Mouse (Mus musculus): Measurements from ENCODE around the gene Gm20604. TPM values are rescaled to one million over a fixed set of nuclear protein-coding genes. Genes with fewer than 3 reads are reported as not detected.

Gm20604 gene
- total and polyA plus RNA-seq, 3 experiments: 4.4 to 17.6 (median 13.9) TPM

GRCm38 (mm10) chr12:102705906-102706640 is 52.4 kb downstream of the Gm20604 start:
- Histone ChIP-seq H3K4me1 (ENCODE audit: insufficient read depth, low read depth, low read length) (peaks cover 44% of the 10 kb centered on the region), H3K27me3 (ENCODE audit: insufficient read depth, low read length) (peaks cover 50% of the 10 kb centered on the region), H3K4me3 (ENCODE audit: low read depth, low read length) (no peak overlapping the region), H3K9me3 (replicated peaks) (no peaks in the 10 kb centered on the region), H3K36me3 (replicated peaks) (no peaks in the 10 kb centered on the region)
- ATAC-seq (ENCODE audit: extremely low read depth, insufficient number of reproducible peaks, low FRiP score, poor library complexity, severe bottlenecking): no peak
- no peak for DNase-seq (ENCODE audit: low spot score)
- TF ChIP-seq POLR2AphosphoS5 (IDR thresholded peaks at IDR 0.05; ENCODE audit: insufficient replicate concordance, low read depth, low read length) (no peak), CTCF (IDR thresholded peaks at IDR 0.05; ENCODE audit: low read depth, low read length) (no peak), GATA1 (IDR thresholded peaks at IDR 0.05; ENCODE audit: borderline replicate concordance, low read length) (no peak), TAL1 (conservative IDR thresholded peaks at IDR 0.05; ENCODE audit: low read depth, low read length) (no peak), GATA2 (IDR thresholded peaks at IDR 0.05; ENCODE audit: borderline replicate concordance, low read depth, low read length) (no peak)

- DNase-seq (ENCODE audit: low spot score) (peak; percentile 79), ATAC-seq (ENCODE audit: extremely low read depth, insufficient number of reproducible peaks, low FRiP score, poor library complexity, severe bottlenecking) (peak; percentile 57; the same call in 1 of the 2 replicates)
- TF ChIP-seq GATA1 (IDR thresholded peaks at IDR 0.05; ENCODE audit: borderline replicate concordance, low read length): no peak
- no peak for TF ChIP-seq GATA2 (IDR thresholded peaks at IDR 0.05; ENCODE audit: borderline replicate concordance, low read depth, low read length)
- no peak for TF ChIP-seq TAL1 (conservative IDR thresholded peaks at IDR 0.05; ENCODE audit: low read depth, low read length)
- peak; percentile 94 for TF ChIP-seq CTCF (IDR thresholded peaks at IDR 0.05; ENCODE audit: low read depth, low read length)
- Histone ChIP-seq H3K4me3 (ENCODE audit: low read depth, low read length) (peak overlapping the region; percentile 80), H3K36me3 (replicated peaks) (no peaks in the 10 kb centered on the region), H3K4me1 (ENCODE audit: insufficient read depth, low read depth, low read length) (peaks cover 44% of the 10 kb centered on the region), H3K9me3 (replicated peaks) (no peaks in the 10 kb centered on the region), H3K27me3 (ENCODE audit: insufficient read depth, low read length) (peaks cover 44% of the 10 kb centered on the region)
Observed at GRCm38 (mm10) chr12:102705216-102705871, 53.1 kb downstream of the Gm20604 start.

GRCm38 (mm10) chr12:102704457-102705198 is 53.8 kb downstream of the Gm20604 start, which contains the start of gene Itpk1:
Gene Itpk1, minus strand, starts transcription at chr12:102704930.
- ATAC-seq (ENCODE audit: extremely low read depth, insufficient number of reproducible peaks, low FRiP score, poor library complexity, severe bottlenecking) (peak; percentile 16; the same call in 1 of the 2 replicates), DNase-seq (ENCODE audit: low spot score) (peak; percentile 77)
- H3K4me1 ChIP-seq (ENCODE audit: insufficient read depth, low read depth, low read length): peaks cover 44% of the 10 kb centered on the region

GRCm38 (mm10) chr12:102703921-102704408 is 54.5 kb downstream of the Gm20604 start:
- peaks cover 44% of the 10 kb centered on the region for H3K4me1 ChIP-seq (ENCODE audit: insufficient read depth, low read depth, low read length)
- H3K4me3 ChIP-seq (ENCODE audit: low read depth, low read length): peak overlapping the region; percentile 80

More at GRCm38 (mm10) chr12:102704457-102705198, 53.8 kb downstream of the Gm20604 start, which contains the start of gene Itpk1:
- no peak for TF ChIP-seq GATA2 (IDR thresholded peaks at IDR 0.05; ENCODE audit: borderline replicate concordance, low read depth, low read length)
- TF ChIP-seq GATA1 (IDR thresholded peaks at IDR 0.05; ENCODE audit: borderline replicate concordance, low read length): no peak
- no peak for TF ChIP-seq TAL1 (conservative IDR thresholded peaks at IDR 0.05; ENCODE audit: low read depth, low read length)
- TF ChIP-seq CTCF (IDR thresholded peaks at IDR 0.05; ENCODE audit: low read depth, low read length): no peak
- no peak for TF ChIP-seq POLR2AphosphoS5 (IDR thresholded peaks at IDR 0.05; ENCODE audit: insufficient replicate concordance, low read depth, low read length)
- peak within 1 kb of the TSS; percentile 80 for H3K4me3 ChIP-seq (ENCODE audit: low read depth, low read length)
- no peaks in the 10 kb centered on the region for H3K9me3 ChIP-seq (replicated peaks)
- peaks cover 42% of the 10 kb centered on the region for H3K27me3 ChIP-seq (ENCODE audit: insufficient read depth, low read length)
- no peaks in the 10 kb centered on the region for H3K36me3 ChIP-seq (replicated peaks)

GRCm38 (mm10) chr12:102703441-102703840 is 55.0 kb downstream of the Gm20604 start:
- TF ChIP-seq POLR2AphosphoS5 (IDR thresholded peaks at IDR 0.05; ENCODE audit: insufficient replicate concordance, low read depth, low read length): no peak
- TF ChIP-seq GATA1 (IDR thresholded peaks at IDR 0.05; ENCODE audit: borderline replicate concordance, low read length): no peak
- TF ChIP-seq TAL1 (conservative IDR thresholded peaks at IDR 0.05; ENCODE audit: low read depth, low read length): no peak
- no peak for TF ChIP-seq CTCF (IDR thresholded peaks at IDR 0.05; ENCODE audit: low read depth, low read length)
- no peak for TF ChIP-seq GATA2 (IDR thresholded peaks at IDR 0.05; ENCODE audit: borderline replicate concordance, low read depth, low read length)
- H3K9me3 ChIP-seq (replicated peaks): no peaks in the 10 kb centered on the region
- peaks cover 50% of the 10 kb centered on the region for H3K4me1 ChIP-seq (ENCODE audit: insufficient read depth, low read depth, low read length)
- peaks cover 38% of the 10 kb centered on the region for H3K27me3 ChIP-seq (ENCODE audit: insufficient read depth, low read length)
- ATAC-seq (ENCODE audit: extremely low read depth, insufficient number of reproducible peaks, low FRiP score, poor library complexity, severe bottlenecking) (no peak), DNase-seq (ENCODE audit: low spot score) (no peak)
- H3K36me3 ChIP-seq (replicated peaks): no peaks in the 10 kb centered on the region
- no peak overlapping the region for H3K4me3 ChIP-seq (ENCODE audit: low read depth, low read length)

More at GRCm38 (mm10) chr12:102703921-102704408, 54.5 kb downstream of the Gm20604 start:
- Histone ChIP-seq H3K9me3 (replicated peaks) (no peaks in the 10 kb centered on the region), H3K27me3 (ENCODE audit: insufficient read depth, low read length) (peaks cover 40% of the 10 kb centered on the region), H3K36me3 (replicated peaks) (no peaks in the 10 kb centered on the region)
- TF ChIP-seq GATA1 (IDR thresholded peaks at IDR 0.05; ENCODE audit: borderline replicate concordance, low read length) (no peak), CTCF (IDR thresholded peaks at IDR 0.05; ENCODE audit: low read depth, low read length) (no peak), TAL1 (conservative IDR thresholded peaks at IDR 0.05; ENCODE audit: low read depth, low read length) (no peak), GATA2 (IDR thresholded peaks at IDR 0.05; ENCODE audit: borderline replicate concordance, low read depth, low read length) (no peak), POLR2AphosphoS5 (IDR thresholded peaks at IDR 0.05; ENCODE audit: insufficient replicate concordance, low read depth, low read length) (no peak)
- ATAC-seq (ENCODE audit: extremely low read depth, insufficient number of reproducible peaks, low FRiP score, poor library complexity, severe bottlenecking) (no peak), DNase-seq (ENCODE audit: low spot score) (no peak)

All from G1E (cell line).